Mouse (Mus musculus) forebrain, embryonic 16.5 days (tissue): ENCODE measurements around the gene Wnt2b. TPM values are rescaled to one million over a fixed set of nuclear protein-coding genes. Genes with fewer than 3 reads are reported as not detected.

Experiments
- ATAC-seq: fragments of 200-750 bp; cut with Nextera tagmentation; 2 replicates; pipeline ENCODE4 v1.8.0; 2017; ENCODE audit warnings: mild to moderate bottlenecking, moderate library complexity
- H3K27ac ChIP-seq: fragments of 300-500 bp; sonication (generic); 2 replicates; pipeline ENCODE4 v1.5.1; 2014; ENCODE audit warnings: low read length, control low read depth
- H3K27me3 ChIP-seq: fragments of 300-500 bp; sonication (generic); replicated peaks from 2 replicates; pipeline ENCODE4 v1.6.1; 2014; ENCODE audit warnings: low read length; ENCODE audit not compliant: control insufficient read depth, insufficient read depth
- H3K36me3 ChIP-seq: fragments of 300-500 bp; sonication (generic); 2 replicates; pipeline ENCODE4 v1.6.1; 2014; ENCODE audit not compliant: control insufficient read depth, insufficient read depth
- H3K4me1 ChIP-seq: fragments of 300-500 bp; sonication (generic); replicated peaks from 2 replicates; pipeline ENCODE4 v1.6.1; 2014; ENCODE audit warnings: low read length; ENCODE audit not compliant: control insufficient read depth, insufficient read depth
- H3K4me2 ChIP-seq: fragments of 300-500 bp; sonication (generic); 2 replicates; pipeline ENCODE4 v1.6.1; 2014; ENCODE audit warnings: mild to moderate bottlenecking, low read length, control low read depth
- H3K4me3 ChIP-seq: fragments of 300-500 bp; sonication (generic); replicated peaks from 2 replicates; pipeline ENCODE4 v1.5.1; 2014; ENCODE audit warnings: mild to moderate bottlenecking, low read length, control low read depth
- H3K9ac ChIP-seq: fragments of 300-500 bp; sonication (generic); replicated peaks from 2 replicates; pipeline ENCODE4 v1.6.1; 2014; ENCODE audit warnings: low read depth, low read length, control low read depth
- H3K9me3 ChIP-seq: fragments of 300-500 bp; sonication (generic); 2 replicates; pipeline ENCODE4 v1.6.1; 2016; ENCODE audit warnings: low read length; ENCODE audit not compliant: control insufficient read depth
- WGBS: fragments of 180-500 bp; shearing (Covaris S2); extraction: QIAGEN DNeasy Blood & Tissue Kit; methylation state at CpG from one replicate; pipeline ENCODE4 v1.1.7; 2014; 5-methylcytosine and 5-hydroxymethylcytosine counted together
- polyA plus RNA-seq: library from polyadenylated mRNA; unstranded; fragments of >200 nt; fragmentation: Nextera tagmentation; extraction: Ambion mirVana; gene quantifications from 2 replicates; pipeline ENCODE4 v1.2.1, GENCODE M21; 2015

The Wnt2b gene
- polyA plus RNA-seq, 1 experiment from 2014 or later: 0.46 TPM

DNA sequence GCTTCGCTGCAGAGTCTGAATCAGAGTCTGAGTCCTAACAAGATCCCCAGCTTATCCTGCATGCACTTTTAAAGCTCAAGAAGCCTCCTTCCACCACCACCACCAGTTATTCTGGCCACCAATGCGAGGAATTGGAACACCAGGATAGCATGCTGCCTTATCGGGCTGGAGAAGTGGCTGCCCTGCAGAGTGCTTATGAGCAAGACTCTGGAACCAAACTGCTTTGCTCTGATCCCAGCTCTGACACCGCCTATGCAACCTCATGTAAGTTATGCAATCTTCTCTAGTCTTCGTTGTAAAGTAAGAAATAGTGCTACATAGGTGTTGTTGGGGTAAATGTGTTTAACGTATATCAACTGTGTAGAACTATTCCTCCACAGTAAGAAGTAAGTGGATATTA lies 32.3 kb downstream of the Wnt2b start:
- Histone ChIP-seq H3K36me3 (peaks cover 8% of the 10 kb centered on the region; the same call in 1 of the 2 replicates), H3K27ac (no peak overlapping the region), H3K27me3 (no peaks in the 10 kb centered on the region), H3K4me2 (no peak overlapping the region), H3K9me3 (no peaks in the 10 kb centered on the region), H3K4me3 (no peak overlapping the region), H3K9ac (no peak overlapping the region), H3K4me1 (no peaks in the 10 kb centered on the region)
- no peak for ATAC-seq
- WGBS: 98% methylated on average over 6 of the region's 6 CpGs

- ATAC-seq: no peak
- Histone ChIP-seq H3K4me2 (no peak overlapping the region), H3K36me3 (0 out of 2 replicates have a peak, but pooled peaks cover under 1% of the 10 kb centered on the region), H3K9ac (no peak overlapping the region), H3K27ac (no peak overlapping the region), H3K27me3 (no peaks in the 10 kb centered on the region), H3K4me1 (no peaks in the 10 kb centered on the region), H3K4me3 (no peak overlapping the region), H3K9me3 (no peaks in the 10 kb centered on the region)
- WGBS: 13% methylated on average over 3 of the region's 3 CpGs
These were observed 46.7 kb downstream of the Wnt2b start for GRCm38 (mm10) chr3:104914986-104915385.

GRCm38 (mm10) chr3:104909195-104909594 lies 52.5 kb downstream of the Wnt2b start:
- no peaks in the 10 kb centered on the region for H3K27me3 ChIP-seq
- 84% methylated on average over 6 of the region's 6 CpGs for WGBS
- no peak overlapping the region for H3K27ac ChIP-seq
- peaks cover 8% of the 10 kb centered on the region for H3K36me3 ChIP-seq
- no peaks in the 10 kb centered on the region for H3K9me3 ChIP-seq
- H3K4me2 ChIP-seq: no peak overlapping the region
- no peak overlapping the region for H3K4me3 ChIP-seq
- H3K4me1 ChIP-seq: no peaks in the 10 kb centered on the region
- ATAC-seq: no peak
- H3K9ac ChIP-seq: no peak overlapping the region

GRCm38 (mm10) chr3:104906007-104906406 lies 55.7 kb downstream of the Wnt2b start:
- peaks cover 11% of the 10 kb centered on the region for H3K36me3 ChIP-seq
- H3K27me3 ChIP-seq: no peaks in the 10 kb centered on the region
- no peak overlapping the region for H3K4me2 ChIP-seq
- no peaks in the 10 kb centered on the region for H3K4me1 ChIP-seq
- WGBS: 92% methylated on average over 3 of the region's 3 CpGs
- no peak overlapping the region for H3K27ac ChIP-seq
- H3K9me3 ChIP-seq: no peaks in the 10 kb centered on the region
- H3K4me3 ChIP-seq: no peak overlapping the region
- ATAC-seq: no peak
- H3K9ac ChIP-seq: no peak overlapping the region

GRCm38 (mm10) chr3:104905389-104905788 lies 56.3 kb downstream of the Wnt2b start:
- no peaks in the 10 kb centered on the region for H3K9me3 ChIP-seq
- H3K27me3 ChIP-seq: no peaks in the 10 kb centered on the region
- H3K4me1 ChIP-seq: no peaks in the 10 kb centered on the region
- H3K4me3 ChIP-seq: no peak overlapping the region
- no peak overlapping the region for H3K9ac ChIP-seq
- WGBS: 95% methylated on average over 4 of the region's 4 CpGs
- peaks cover 13% of the 10 kb centered on the region for H3K36me3 ChIP-seq
- no peak overlapping the region for H3K4me2 ChIP-seq
- no peak overlapping the region for H3K27ac ChIP-seq
- ATAC-seq: no peak

DNA sequence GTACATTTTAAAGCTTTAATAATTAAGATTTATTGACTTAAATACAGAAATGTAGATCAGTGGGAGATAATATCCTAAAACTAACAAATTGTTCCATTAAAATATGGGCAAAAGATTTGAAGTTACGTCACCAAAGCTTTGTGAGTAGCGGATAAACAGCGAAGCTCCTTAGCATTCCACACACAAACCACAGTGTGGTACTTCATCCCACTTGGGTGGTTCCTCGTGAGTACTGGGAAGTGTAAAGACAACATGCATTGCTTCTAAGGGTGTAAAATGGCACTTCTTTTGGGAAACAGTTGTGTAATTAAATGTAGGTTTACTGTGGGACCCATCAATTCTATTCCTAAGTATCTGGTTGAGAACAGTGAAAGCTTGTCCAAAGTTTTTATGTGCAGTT lies 60.6 kb downstream of the Wnt2b start:
- 97% methylated on average over 4 of the region's 4 CpGs for WGBS
- Histone ChIP-seq H3K27me3 (no peaks in the 10 kb centered on the region), H3K9me3 (no peaks in the 10 kb centered on the region), H3K36me3 (peaks cover 21% of the 10 kb centered on the region), H3K4me2 (no peak overlapping the region), H3K4me3 (no peak overlapping the region), H3K9ac (no peak overlapping the region), H3K4me1 (no peaks in the 10 kb centered on the region), H3K27ac (no peak overlapping the region)
- no peak for ATAC-seq

- no peaks in the 10 kb centered on the region for H3K9me3 ChIP-seq
- WGBS: 27% methylated on average over 3 of the region's 3 CpGs
These were observed 65.6 kb downstream of the Wnt2b start for GRCm38 (mm10) chr3:104896141-104896540.

More at GRCm38 (mm10) chr3:104896141-104896540, 65.6 kb downstream of the Wnt2b start:
- Histone ChIP-seq H3K27me3 (no peaks in the 10 kb centered on the region), H3K27ac (no peak overlapping the region), H3K4me1 (no peaks in the 10 kb centered on the region), H3K4me3 (no peak overlapping the region), H3K36me3 (peaks cover 24% of the 10 kb centered on the region), H3K9ac (no peak overlapping the region), H3K4me2 (no peak overlapping the region)
- no peak for ATAC-seq

Other genes starting within 250 kb of the Wnt2b start
- gene Ppm1j, start 180.9 kb downstream of the Wnt2b start, polyA plus RNA-seq: 1.8 and 2.3 TPM in 2 replicates
- 0.16 and 0.17 TPM in 2 replicates for gene Fam19a3, start 180.1 kb downstream of the Wnt2b start, polyA plus RNA-seq
- 41.1 and 47.7 TPM in 2 replicates for gene Rhoc, start 173.5 kb downstream of the Wnt2b start, polyA plus RNA-seq
- gene Mov10, start 143.4 kb downstream of the Wnt2b start, polyA plus RNA-seq: 7.5 and 8.7 TPM in 2 replicates
- 37.4 and 42.8 TPM in 2 replicates for gene St7l, start 97.9 kb downstream of the Wnt2b start, polyA plus RNA-seq
- 169 and 183 TPM in 2 replicates for gene Capza1, start 97.4 kb downstream of the Wnt2b start, polyA plus RNA-seq
- gene Cttnbp2nl, start 91.2 kb upstream of the Wnt2b start, polyA plus RNA-seq: 62.6 and 70.2 TPM in 2 replicates
- gene 4930564D02Rik, start 104.9 kb upstream of the Wnt2b start, polyA plus RNA-seq: not detected in 2 replicates